In the genomic region with DNA sequence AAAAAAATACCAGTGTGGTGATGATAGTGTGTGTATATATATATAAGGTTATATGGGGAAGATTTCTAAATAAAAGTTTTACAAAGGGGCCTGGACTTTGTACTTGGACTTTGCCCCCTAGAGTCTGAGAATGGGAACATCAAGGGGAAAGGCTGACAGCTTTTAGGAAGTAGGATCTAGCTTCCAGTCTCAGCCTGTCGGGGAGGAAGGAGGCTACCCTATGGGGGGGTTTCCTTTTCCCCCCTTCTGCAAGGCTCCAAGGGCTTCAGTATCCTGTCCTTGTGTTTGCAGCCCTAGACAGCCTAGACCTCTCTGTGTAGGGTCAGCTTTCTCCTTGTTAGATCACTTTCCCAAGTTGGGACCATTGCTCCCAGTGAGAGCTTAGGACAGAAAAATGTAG, we compare ENCODE assay signal across 18 mouse cellular contexts. TPM values are rescaled to one million over a fixed set of nuclear protein-coding genes. Genes with fewer than 3 reads are reported as not detected.
DNase-seq lines count a peak whose midpoint lies in the region; ATAC-seq lines count a peak whose summit lies in the region.
"Had no signal": no experiment of that assay in that cellular context is flagged by ENCODE, and none has a peak within 500 bp of the region (broad histone marks: within the 10 kb centered on the region; RNA-seq: fewer than 3 reads in every experiment).

No protein-coding gene starts in this region.

- peak; percentile 61 for DNase-seq in 416B (ENCODE audit: low read depth)
- DNase-seq in thymus, postnatal 10 days (ENCODE audit: low spot score in 2 of 2), result no peak
- DNase-seq in natural killer cell, adult 2 months (ENCODE audit: low spot score in 2 of 2), result no peak
- DNase-seq: adrenal gland, postnatal 36 days; cerebellum, adult 2 months; lung, postnatal 36 days; right cerebral cortex, adult 18-20 months had no signal

- H3K27ac ChIP-seq in intestine, embryonic 16.5 days (ENCODE audit: low read length), result no peak overlapping the region
- no peak overlapping the region for H3K27ac ChIP-seq in intestine, embryonic 15.5 days
- H3K27ac ChIP-seq in liver, embryonic 16.5 days (ENCODE audit: low read length), result peak overlapping the region; percentile 58
- H3K27ac ChIP-seq: embryonic facial prominence, embryonic 13.5 days; heart, embryonic 10.5 days; hindbrain, embryonic 10.5 days; kidney, embryonic 15.5 days; limb, embryonic 13.5 days; midbrain, embryonic 15.5 days had no signal

- no peak overlapping the region for H3K9ac ChIP-seq in intestine, embryonic 16.5 days (ENCODE audit: low read depth, low read length)
- no peak overlapping the region for H3K9ac ChIP-seq in intestine, embryonic 15.5 days
- no peak overlapping the region for H3K9ac ChIP-seq in liver, embryonic 16.5 days (ENCODE audit: low read depth, low read length)
- H3K9ac ChIP-seq: embryonic facial prominence, embryonic 13.5 days; kidney, embryonic 15.5 days; limb, embryonic 13.5 days; midbrain, embryonic 15.5 days had no signal

- 0 out of 2 replicates have a peak, but pooled peaks have one; percentile 46 for ATAC-seq in intestine, embryonic 16.5 days
- no peak; the same call in 1 of the 2 replicates for ATAC-seq in intestine, embryonic 15.5 days
- peak; percentile 40 for ATAC-seq in common myeloid progenitor, adult 5-6 weeks (replicated peaks; ENCODE audit: low read depth, poor library complexity, severe bottlenecking)
- peak; percentile 30; the same call in 1 of the 2 replicates for ATAC-seq in liver, embryonic 16.5 days (ENCODE audit: low read depth)
- ATAC-seq: midbrain, embryonic 15.5 days had no signal

- no peaks in the 10 kb centered on the region for H3K9me3 ChIP-seq in intestine, embryonic 16.5 days (ENCODE audit: control insufficient read depth, low read length)
- no peaks in the 10 kb centered on the region for H3K9me3 ChIP-seq in intestine, embryonic 15.5 days
- H3K9me3 ChIP-seq in liver, embryonic 16.5 days (replicated peaks; ENCODE audit: control insufficient read depth, low read length), result no peaks in the 10 kb centered on the region
- H3K9me3 ChIP-seq: embryonic facial prominence, embryonic 13.5 days; heart, embryonic 10.5 days; hindbrain, embryonic 10.5 days; kidney, embryonic 15.5 days; limb, embryonic 13.5 days; midbrain, embryonic 15.5 days had no signal

- no peak overlapping the region for H3K4me3 ChIP-seq in intestine, embryonic 16.5 days (ENCODE audit: low read length)
- H3K4me3 ChIP-seq in intestine, embryonic 15.5 days (replicated peaks), result no peak overlapping the region
- H3K4me3 ChIP-seq in liver, embryonic 16.5 days (ENCODE audit: low read depth, low read length), result no peak overlapping the region
- H3K4me3 ChIP-seq: embryonic facial prominence, embryonic 13.5 days; heart, embryonic 10.5 days; hindbrain, embryonic 10.5 days; kidney, embryonic 15.5 days; limb, embryonic 13.5 days; midbrain, embryonic 15.5 days had no signal

- H3K36me3 ChIP-seq in intestine, embryonic 16.5 days (ENCODE audit: control insufficient read depth, insufficient read depth, low read length), result no peaks in the 10 kb centered on the region
- H3K36me3 ChIP-seq in intestine, embryonic 15.5 days, result no peaks in the 10 kb centered on the region
- peaks cover 45% of the 10 kb centered on the region for H3K36me3 ChIP-seq in liver, embryonic 16.5 days (ENCODE audit: control insufficient read depth, insufficient read depth)
- H3K36me3 ChIP-seq: embryonic facial prominence, embryonic 13.5 days; hindbrain, embryonic 10.5 days; kidney, embryonic 15.5 days; limb, embryonic 13.5 days; midbrain, embryonic 15.5 days had no signal

- H3K27me3 ChIP-seq in intestine, embryonic 16.5 days (replicated peaks; ENCODE audit: control insufficient read depth, insufficient read depth, low read length), result no peaks in the 10 kb centered on the region; the same call in 1 of the 2 replicates
- H3K27me3 ChIP-seq in intestine, embryonic 15.5 days (replicated peaks), result peaks cover 3% of the 10 kb centered on the region
- no peaks in the 10 kb centered on the region for H3K27me3 ChIP-seq in liver, embryonic 16.5 days (ENCODE audit: control insufficient read depth, insufficient read depth, low read depth, low read length)
- H3K27me3 ChIP-seq: midbrain, embryonic 15.5 days had no signal

- WGBS in intestine, embryonic 16.5 days, result 40% methylated on average over 1 of the region's 1 CpGs
- WGBS in intestine, embryonic 15.5 days, result 38% methylated on average over 1 of the region's 1 CpGs
- 5% methylated on average over 1 of the region's 1 CpGs for WGBS in liver, embryonic 16.5 days (ENCODE audit: insufficient replicate concordance)

- no peak overlapping the region for H3K4me2 ChIP-seq in intestine, embryonic 16.5 days (ENCODE audit: low read depth, low read length)
- H3K4me2 ChIP-seq in intestine, embryonic 15.5 days (replicated peaks), result no peak overlapping the region
- H3K4me2 ChIP-seq in liver, embryonic 16.5 days (ENCODE audit: low read depth, low read length), result no peak overlapping the region
- H3K4me2 ChIP-seq: embryonic facial prominence, embryonic 13.5 days; kidney, embryonic 15.5 days; limb, embryonic 13.5 days; midbrain, embryonic 15.5 days had no signal

- H3K4me1 ChIP-seq in intestine, embryonic 16.5 days (ENCODE audit: control insufficient read depth, insufficient read depth, low read length), result no peaks in the 10 kb centered on the region
- H3K4me1 ChIP-seq in intestine, embryonic 15.5 days (replicated peaks), result no peaks in the 10 kb centered on the region
- peaks cover 6% of the 10 kb centered on the region for H3K4me1 ChIP-seq in liver, embryonic 16.5 days (ENCODE audit: control insufficient read depth, low read depth, low read length)
- H3K4me1 ChIP-seq: embryonic facial prominence, embryonic 13.5 days; kidney, embryonic 15.5 days; limb, embryonic 13.5 days; midbrain, embryonic 15.5 days had no signal

RNA-seq across cellular contexts. Expression of gene Tal1, which starts 15.4 kb away (rescaled TPM):
- 0.38 and 0.70 TPM in 2 replicates for polyA plus RNA-seq in intestine, embryonic 16.5 days (2015; fragmentation: Nextera tagmentation; extraction: Ambion mirVana)
- 0.78 and 0.98 TPM in 2 replicates for polyA plus RNA-seq in intestine, embryonic 15.5 days (2015; fragmentation: Nextera tagmentation; extraction: Ambion mirVana)
- 38.4 and 47.6 TPM in 2 replicates for total RNA-seq in common myeloid progenitor, adult 5-6 weeks (2017)
- 17.1 and 17.8 TPM in 2 replicates for polyA plus RNA-seq in liver, embryonic 16.5 days (2015; fragmentation: Nextera tagmentation; extraction: Ambion mirVana)

RNA-seq across cellular contexts. Expression of gene Pdzk1ip1, which starts 16.8 kb away (rescaled TPM):
- polyA plus RNA-seq in intestine, embryonic 16.5 days (2015; fragmentation: Nextera tagmentation; extraction: Ambion mirVana), result 256 and 335 TPM in 2 replicates
- 133 and 159 TPM in 2 replicates for polyA plus RNA-seq in intestine, embryonic 15.5 days (2015; fragmentation: Nextera tagmentation; extraction: Ambion mirVana)
- total RNA-seq in common myeloid progenitor, adult 5-6 weeks (2017), result 9.3 and 13.0 TPM in 2 replicates
- polyA plus RNA-seq in liver, embryonic 16.5 days (2015; fragmentation: Nextera tagmentation; extraction: Ambion mirVana), result 25.1 and 28.2 TPM in 2 replicates
- total RNA-seq: adrenal gland, postnatal 36 days; gastrocnemius, adult 8-10 months had no signal
